Mouse (Mus musculus): Measurements from ENCODE around the gene Edaradd.

GRCm38 (mm10) chr13:12479802-12480201 is 40.4 kb downstream of the Edaradd start:
- no peak for TF ChIP-seq GATA1 (IDR thresholded peaks at IDR 0.05; ENCODE audit: borderline replicate concordance, low read length)
- TF ChIP-seq FLI1 (IDR thresholded peaks at IDR 0.05; ENCODE audit: low read length), result no peak

All from megakaryocyte, embryonic 14.5 days (primary cell).